Mouse (Mus musculus) ovary, postnatal 10 days (tissue): Measurements from ENCODE around the gene Pex19.

Experiments
- DNase-seq: peaks from one replicate; pipeline ENCODE4 v3.0.0; 2022; ENCODE audit warnings: low spot score

Pex19 gene

GRCm38 (mm10) chr1:172133535-172133934, 7.0 kb downstream of the Pex19 start:
- no peak for DNase-seq

GRCm38 (mm10) chr1:172134072-172134471, 7.5 kb downstream of the Pex19 start:
- DNase-seq = no peak

- no peak for DNase-seq
These were observed 13.6 kb downstream of the Pex19 start for GRCm38 (mm10) chr1:172140160-172140559.

GRCm38 (mm10) chr1:172140825-172141224, 14.3 kb downstream of the Pex19 start:
- no peak for DNase-seq

DNA sequence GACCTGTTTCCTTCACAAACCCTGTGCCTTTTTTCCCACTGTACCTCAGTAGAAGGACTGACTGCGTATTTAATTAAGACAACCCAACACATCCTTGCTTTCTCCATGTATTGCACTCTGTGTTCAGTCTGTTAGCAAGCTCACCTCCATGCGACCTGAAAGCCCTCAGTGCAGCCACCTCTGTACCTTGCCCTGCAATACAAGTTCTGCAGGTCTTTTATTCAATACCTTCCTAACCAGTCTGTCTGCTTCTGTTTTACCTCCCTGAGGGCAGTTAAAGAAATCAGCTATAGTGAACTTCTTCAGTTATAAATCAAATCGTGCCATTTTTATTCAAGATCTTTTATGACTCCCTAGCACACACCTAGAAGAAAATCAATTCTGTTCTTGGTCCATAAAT, 15.0 kb downstream of the Pex19 start:
- DNase-seq = no peak

DNA sequence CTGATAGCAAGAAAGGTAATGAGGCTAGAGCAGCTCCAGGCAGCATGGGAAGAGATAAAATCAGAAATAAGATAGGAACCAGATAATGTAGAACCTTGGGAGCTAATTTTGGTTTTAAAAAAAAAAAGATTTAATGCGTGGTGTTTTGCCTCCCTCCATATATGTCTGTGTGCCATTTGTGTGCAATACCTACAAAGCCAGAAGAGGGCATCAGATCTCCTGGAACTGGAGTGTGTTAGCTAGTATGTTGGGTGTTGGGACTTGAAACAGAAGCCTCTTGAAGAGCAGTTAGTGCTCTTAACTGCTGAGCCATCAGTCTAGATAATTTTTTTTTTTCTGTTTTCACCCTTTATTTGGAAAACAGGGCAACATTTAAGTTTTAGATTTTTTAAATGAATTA, 17.0 kb downstream of the Pex19 start:
- no peak for DNase-seq

DNA sequence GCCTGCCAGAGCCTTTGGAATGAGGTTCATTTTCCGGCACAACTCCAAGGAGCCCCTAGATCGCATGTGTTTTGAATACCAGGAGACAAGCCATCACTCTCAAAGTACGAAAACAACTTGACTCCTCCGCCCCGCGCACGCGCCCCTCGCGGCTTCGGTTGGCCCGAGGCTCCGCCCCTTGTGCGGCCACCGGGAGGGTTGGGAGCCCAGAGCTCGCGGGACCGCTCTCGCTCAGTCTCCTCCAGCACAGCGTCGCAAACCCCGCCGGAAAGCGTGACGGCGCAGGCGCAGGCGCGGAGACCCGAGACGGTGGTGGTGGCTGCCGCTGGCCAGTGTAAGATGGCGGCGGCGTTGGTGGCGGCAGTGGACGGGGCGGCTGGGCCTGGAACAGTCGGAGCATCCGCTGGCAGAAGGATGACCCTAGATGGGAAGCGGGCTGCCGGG, 21.3 kb downstream of the Pex19 start, which contains the start of gene Dcaf8:
Gene Dcaf8 (plus strand): TSS at position 250 of the 444 bp plus-strand sequence.
- DNase-seq = peak; percentile 94

DNA sequence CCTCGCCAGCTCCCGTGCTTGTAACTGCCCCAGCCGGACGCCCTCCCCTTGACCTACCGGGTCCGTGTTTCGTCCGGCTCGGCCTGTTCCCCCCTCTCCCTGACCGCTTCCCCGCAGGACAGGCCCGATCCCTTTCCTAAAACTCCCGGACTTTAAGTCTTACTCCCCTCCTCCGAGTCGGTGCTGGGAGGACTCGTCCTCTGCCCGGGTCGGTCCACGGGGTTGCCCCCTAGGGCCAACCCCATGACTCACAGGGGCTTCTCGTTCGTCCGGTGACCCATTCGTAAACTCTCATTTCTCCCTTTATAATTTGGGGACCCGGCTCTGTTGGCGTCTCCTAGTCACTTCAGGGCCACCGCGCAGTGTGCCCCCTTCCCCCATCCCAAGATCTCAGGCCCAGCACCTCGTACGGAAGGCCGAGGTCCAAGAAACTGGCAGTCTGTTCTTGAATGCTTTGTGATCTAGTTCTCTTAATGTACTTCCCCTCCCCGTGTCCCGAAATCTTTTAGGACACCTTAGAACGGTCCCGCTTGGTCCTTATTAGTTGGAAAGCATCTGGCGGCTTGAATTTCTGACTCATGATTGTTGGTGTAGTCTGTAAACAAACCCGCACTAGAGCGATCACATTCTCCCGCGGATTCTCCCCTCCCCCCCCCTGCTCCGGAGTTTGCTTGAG, 21.9 kb downstream of the Pex19 start:
- DNase-seq = peak; percentile 13

DNA sequence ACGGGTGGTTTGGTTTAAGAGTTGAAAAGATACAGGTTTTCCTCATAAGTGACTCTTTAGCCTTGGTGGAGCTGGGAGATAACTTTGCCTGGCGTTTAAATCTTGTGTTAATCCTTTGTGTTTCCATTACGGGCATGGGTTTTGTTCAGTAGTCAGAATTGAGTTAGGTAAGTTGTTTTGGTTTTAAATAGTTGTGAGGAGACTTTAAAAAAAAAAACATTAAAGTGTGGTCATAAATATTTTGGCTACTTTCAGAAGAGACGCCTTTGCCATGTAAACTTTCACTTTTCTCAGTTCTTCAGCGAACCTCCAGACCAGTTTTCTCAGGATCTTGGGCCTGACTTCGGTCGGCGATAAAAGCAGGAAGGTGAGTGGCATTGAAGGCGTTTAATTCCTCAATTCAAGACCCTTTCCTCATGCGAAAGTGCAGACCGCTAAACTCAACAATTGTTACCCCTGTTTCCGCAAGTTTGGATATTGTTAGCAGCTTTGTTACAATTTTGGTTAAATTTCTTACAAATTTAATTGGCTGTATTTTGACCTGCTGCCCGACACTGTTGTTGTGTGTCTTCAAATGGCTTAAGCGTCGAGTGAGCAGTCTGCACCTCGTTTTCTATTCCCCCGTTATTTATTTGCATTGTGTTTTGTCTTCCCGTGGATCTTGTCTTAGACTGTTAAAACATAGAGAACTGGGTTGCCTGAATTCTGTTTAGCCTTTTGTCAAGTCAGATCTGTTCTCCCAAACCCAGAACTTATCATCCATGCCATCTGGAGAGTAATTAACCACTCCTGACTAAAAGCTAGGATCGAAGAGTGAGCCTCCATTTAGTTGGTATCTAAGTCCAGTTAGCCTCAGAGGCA, 22.6 kb downstream of the Pex19 start:
- DNase-seq = no peak

- no peak for DNase-seq
These were observed 28.0 kb downstream of the Pex19 start for GRCm38 (mm10) chr1:172154536-172154935.

DNA sequence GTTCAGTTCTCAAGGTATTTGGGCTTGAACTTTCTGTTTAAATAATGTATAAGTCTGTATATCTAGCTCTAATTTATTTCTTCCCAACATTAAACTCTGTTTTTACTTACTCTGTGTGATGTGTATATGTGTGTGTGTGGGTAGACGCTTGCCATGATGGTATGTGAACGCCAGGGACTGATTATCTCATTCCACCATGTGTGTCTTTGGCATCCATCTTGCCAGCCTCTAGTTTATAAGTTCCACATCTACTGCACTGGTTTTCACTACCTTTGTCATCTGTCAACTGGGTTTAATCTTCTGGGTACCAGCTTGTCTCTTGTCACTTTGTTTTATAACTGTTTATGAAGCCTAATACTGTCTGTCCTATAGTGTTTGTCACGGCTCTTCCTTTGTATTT, 29.0 kb downstream of the Pex19 start:
- no peak for DNase-seq

GRCm38 (mm10) chr1:172159970-172160369, 33.4 kb downstream of the Pex19 start:
- DNase-seq = no peak

DNA sequence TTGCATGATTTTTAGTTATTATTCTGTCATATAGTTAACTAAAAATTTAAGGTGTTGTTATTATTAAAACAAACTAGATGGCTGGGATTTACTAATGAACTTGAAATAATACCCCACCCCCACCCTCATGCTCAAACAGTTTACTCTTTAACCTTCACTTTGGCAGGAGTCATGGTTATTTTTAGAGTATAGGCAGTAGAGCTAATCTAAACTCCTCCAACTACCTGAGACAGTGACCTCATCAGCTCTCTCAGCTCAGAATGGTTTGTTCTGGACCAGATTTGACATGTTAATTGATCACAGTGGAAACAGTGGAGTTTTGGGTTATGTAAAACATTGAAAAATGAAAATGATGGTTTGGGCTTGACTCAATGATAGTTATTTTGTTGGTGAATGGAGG, 34.0 kb downstream of the Pex19 start:
- no peak for DNase-seq

- no peak for DNase-seq
These were observed 35.5 kb downstream of the Pex19 start for GRCm38 (mm10) chr1:172162009-172162408.

DNA sequence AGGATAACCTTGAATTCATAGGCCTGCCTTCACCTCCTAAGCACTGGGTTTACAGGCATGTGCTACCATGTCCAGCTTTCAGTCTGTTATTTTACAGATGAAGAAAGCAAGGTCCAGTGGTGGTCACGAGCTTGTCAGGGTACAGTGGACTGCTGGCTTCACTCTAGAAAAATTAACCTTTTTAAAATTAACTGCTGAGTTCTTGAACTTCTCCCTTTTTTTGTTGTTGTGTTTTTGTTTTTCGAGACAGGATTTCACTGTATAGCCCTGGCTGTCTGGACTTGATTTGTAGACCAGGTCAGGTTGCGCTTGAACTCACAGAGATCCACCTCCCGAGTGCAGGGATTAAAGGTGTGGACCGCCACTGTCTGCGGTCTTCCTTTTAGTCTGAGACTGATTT, 36.4 kb downstream of the Pex19 start:
- DNase-seq = no peak

- DNase-seq = no peak
These were observed 41.4 kb downstream of the Pex19 start for GRCm38 (mm10) chr1:172167911-172168310.

DNA sequence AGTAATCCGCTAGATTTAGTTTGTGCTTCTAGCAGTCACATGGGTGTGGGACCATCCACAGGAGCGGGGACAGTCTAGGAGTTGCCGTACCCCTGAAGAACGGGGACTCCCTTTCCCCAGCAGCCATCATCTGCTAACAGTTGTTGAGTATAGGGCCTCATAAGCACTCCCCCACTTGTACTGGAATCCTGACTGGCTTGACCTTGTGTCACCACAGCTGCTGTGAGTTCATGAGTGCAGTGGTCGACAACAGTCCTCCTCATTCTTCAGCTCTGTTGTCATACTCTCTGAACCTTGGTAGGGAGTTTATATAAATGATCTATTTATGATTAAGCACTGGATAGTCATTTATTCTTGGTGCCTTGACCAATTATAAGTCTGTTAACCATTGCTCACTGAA, 43.3 kb downstream of the Pex19 start:
- DNase-seq = no peak

DNA sequence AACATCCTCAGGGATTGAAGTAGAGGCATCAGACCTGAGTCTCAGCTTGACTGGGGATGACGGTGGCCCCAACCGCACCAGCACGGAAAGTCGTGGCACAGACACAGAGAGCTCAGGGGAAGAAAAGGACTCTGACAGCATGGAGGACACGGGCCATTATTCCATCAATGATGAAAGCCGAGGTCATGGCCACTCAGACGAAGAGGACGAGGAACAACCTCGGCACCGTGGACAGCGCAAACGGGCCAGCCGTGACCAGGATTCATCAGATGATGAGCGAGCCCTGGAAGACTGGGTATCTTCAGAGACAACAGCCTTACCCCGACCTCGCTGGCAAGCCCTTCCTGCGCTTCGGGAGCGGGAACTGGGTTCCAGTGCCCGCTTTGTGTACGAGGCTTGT, 45.8 kb downstream of the Pex19 start:
- no peak for DNase-seq

DNA sequence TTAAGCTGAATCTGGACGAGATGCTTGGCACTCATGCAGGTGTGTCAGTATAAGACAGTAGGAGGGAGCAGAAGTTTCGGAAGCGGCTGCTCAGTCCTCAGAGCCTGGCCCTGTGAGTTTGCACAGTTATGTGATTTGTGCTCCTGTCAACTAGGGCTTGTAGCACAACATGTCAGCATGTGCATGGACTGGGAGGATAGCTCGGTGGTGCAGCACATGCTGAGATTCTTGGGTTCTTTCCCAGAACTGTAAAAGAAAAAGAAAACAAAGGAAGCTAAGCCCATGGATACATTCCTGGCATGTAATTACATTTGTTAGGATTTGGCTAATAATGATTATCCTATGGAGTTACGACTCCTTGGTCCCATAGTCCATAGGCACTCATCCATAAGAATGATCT, 46.6 kb downstream of the Pex19 start:
- no peak for DNase-seq

DNA sequence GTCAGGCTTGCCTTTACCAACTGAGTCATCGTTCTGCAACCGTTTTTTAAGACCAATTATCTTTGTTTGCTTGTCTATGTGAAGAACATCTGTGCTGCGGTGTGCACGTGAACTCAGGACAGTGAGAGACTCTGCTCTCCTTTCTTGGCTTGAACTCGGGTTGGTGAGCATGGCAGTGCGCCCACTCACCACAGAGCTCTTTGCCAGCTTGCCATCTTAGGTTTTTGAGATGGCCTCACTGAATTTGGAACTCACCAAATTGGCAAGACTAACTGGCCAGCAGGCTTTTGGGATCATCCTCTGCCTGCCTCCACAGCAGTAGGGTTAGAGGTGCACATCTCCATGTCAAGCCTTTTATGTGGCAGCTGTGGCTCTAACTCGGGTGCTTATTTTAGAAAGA, 51.2 kb downstream of the Pex19 start:
- no peak for DNase-seq

GRCm38 (mm10) chr1:172179102-172179501, 52.5 kb downstream of the Pex19 start:
- no peak for DNase-seq

DNA sequence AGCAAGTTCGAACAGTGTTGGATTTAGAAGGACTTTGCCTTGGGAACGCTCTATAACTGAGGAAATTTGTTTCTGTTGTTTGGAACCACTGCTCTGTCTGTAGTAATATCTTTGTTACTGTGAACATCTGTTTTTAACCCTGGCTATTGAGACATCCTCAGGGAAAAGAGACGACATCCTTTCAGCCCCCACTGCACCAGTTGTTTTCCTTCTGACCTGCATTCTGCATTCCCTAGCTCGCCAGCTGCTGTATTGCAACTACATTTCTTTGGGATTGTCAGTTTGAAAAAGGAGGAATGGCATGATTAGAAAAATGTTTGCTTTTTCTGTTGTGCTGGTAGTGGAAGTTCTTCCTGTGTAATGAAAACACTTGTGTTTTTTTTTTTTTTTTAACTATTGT, 54.3 kb downstream of the Pex19 start:
- no peak for DNase-seq

DNA sequence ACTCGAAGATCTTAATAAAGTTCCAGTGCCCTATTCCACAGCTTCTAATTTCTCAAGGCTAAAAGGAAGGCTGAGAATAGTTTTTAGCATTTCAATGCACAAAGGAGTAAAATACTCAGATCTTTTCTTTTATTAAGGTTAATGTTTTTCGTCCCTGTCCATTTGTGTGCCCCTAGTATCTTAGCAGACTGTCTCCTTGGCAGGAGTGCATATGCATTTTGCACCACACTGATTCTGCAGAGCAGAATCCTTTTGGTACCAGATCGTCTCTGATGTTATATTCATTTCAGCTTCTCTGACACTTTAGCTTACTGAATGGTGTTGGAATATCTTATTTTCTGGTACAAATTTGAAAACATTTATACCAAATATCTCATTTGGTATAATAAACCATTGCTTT, 55.2 kb downstream of the Pex19 start:
- no peak for DNase-seq
